Mouse (Mus musculus) Patski (cell line): Measurements from ENCODE around the gene Trak1. TPM values are rescaled to one million over a fixed set of nuclear protein-coding genes. Genes with fewer than 3 reads are reported as not detected.

Experiments used
- ATAC-seq: fragments of 100-300 bp; one replicate; pipeline ENCODE4 v1.8.0; 2021
- CTCF ChIA-PET: fragments of 350-600 bp; sonication (Branson Sonifier 250); formaldehyde crosslinking; loops from one replicate; lab custom pipeline; 2022; ENCODE audit warnings: inconsistent platforms; lab: Charles Lee
- POLR2A ChIA-PET: fragments of 350-600 bp; sonication (Branson Sonifier 250); formaldehyde crosslinking; loops from one replicate; lab custom pipeline; 2022; ENCODE audit warnings: antibody characterized with exemption, inconsistent platforms; lab: Charles Lee
- DNase-seq: peaks from one replicate; pipeline ENCODE4 v3.0.0-alpha.2; 2011; ENCODE audit warnings: low read depth, low spot score
- H3K27me3 ChIP-seq: fragments of 371-371 bp; one replicate; pipeline ENCODE4 v1.5.1; 2021
- CTCF ChIP-seq: fragments of 100-300 bp; IDR thresholded peaks from one replicate; pipeline ENCODE4 v1.5.1; 2021
- in situ Hi-C: fragments of 300-500 bp; cut with MboI; formaldehyde crosslinking; loops from 3 replicates; pipeline ENCODE4 v1.11.1; 2018; ENCODE audit warnings: low pct_unique_long_range_greater_than_20kb, mixed read lengths
- polyA plus RNA-seq: library from polyadenylated mRNA; unstranded; gene quantifications from one replicate; pipeline ENCODE4 v1.2.3, GENCODE M21; 2021

The Trak1 gene
- polyA plus RNA-seq, 1 experiment from 2014 or later = 49.4 TPM

DNA sequence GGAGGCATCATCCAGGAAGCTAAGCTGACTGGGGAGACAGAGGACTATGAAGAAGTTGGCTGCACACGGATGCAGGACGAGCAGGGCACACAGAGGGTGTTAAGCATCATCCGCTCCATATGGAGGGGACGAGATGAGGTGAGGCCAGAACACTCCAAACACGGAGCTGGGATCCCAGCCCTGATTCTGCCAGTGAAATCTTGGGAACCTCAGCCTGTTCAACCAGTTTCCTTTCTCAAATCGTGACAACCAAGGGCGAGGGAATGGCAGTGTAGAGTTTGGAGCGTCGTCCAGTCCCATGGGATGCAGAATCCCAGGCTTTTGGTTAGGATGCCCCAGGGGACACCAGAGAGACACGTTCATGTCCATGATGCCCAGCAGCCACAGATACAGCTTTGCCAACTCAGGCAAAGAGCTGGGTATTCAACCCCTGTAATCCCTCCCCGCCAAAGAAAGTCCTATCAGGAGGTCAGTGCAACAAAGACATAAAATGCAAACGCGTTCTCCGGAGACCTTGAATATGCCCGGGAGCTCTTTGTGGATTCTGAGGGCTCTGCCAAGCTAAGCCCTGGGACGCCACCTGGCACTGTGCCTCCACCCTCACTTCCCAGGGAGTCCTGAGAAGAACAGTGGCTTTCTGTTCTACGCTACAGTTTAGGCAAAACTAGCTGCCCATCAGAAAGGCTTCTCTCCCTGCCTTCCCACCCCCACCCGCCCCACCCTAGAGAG, 69.0 kb downstream of the Trak1 start:
- no peak for ATAC-seq
- H3K27me3 ChIP-seq = no peaks in the 10 kb centered on the region
- DNase-seq = no peak
- in situ Hi-C loops = no loop called here
- no peak for TF ChIP-seq CTCF
- POLR2A ChIA-PET = interaction anchor here (0.6 kb wide), 1 partner anchor 66 kb away, joined by 5 read pairs; no protein-coding TSS in a partner anchor
- CTCF ChIA-PET = interaction anchor here (1.3 kb wide), 1 partner anchor 87 kb away, joined by 3 read pairs; no protein-coding TSS in a partner anchor

GRCm38 (mm10) chr9:121366864-121367245, 69.6 kb downstream of the Trak1 start:
- CTCF ChIA-PET = interaction anchor here (1.3 kb wide), 1 partner anchor 87 kb away, joined by 3 read pairs; no protein-coding TSS in a partner anchor
- no peak for TF ChIP-seq CTCF
- no peak for ATAC-seq
- POLR2A ChIA-PET = no interaction called here
- no peak for DNase-seq
- in situ Hi-C loops = no loop called here
- H3K27me3 ChIP-seq = no peaks in the 10 kb centered on the region

- no peak for DNase-seq
- CTCF ChIA-PET = no interaction called here
- POLR2A ChIA-PET = no interaction called here
- no peak for TF ChIP-seq CTCF
- no peaks in the 10 kb centered on the region for H3K27me3 ChIP-seq
- no peak for ATAC-seq
- in situ Hi-C loops = no loop called here
Observed at GRCm38 (mm10) chr9:121369573-121369972, 72.3 kb downstream of the Trak1 start.

DNA sequence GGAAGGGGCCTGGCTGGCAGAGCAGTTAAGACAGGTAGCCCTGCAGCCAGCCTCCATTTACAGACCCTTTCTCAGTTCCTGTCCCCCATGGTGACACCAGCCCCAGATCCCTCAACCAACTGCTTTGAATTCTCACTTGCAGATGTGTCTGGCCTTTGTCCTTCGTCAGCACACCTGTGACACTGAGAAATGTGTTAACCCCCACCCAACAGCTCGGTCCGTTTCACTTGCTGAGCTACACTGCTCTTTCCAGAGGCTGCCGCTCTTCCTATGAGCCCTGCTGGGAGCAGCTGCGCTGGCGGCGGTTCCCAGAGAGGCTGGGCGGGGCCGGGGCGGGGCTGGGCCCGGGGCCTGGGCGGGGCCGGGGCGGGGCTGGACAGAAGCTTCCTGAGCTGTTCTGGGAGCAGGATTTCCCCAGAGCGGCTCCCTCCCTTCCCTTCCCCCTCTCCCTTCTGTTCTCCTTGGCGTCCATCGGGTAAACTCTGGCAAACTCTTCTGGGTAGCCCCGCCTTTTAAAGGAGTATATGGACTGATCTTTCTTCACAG, 74.1 kb downstream of the Trak1 start:
- TF ChIP-seq CTCF = no peak
- POLR2A ChIA-PET = interaction anchor here (0.7 to 1.2 kb wide), 3 partner anchors 23 to 72 kb away, joined by 3 to 5 read pairs (median 3); no protein-coding TSS in a partner anchor
- peak; percentile 73 for ATAC-seq
- no peak for DNase-seq
- in situ Hi-C loops = loop anchor here (5.0 to 10.0 kb wide), 2 partner anchors 89 to 117 kb away; no protein-coding TSS in a partner anchor
- no peaks in the 10 kb centered on the region for H3K27me3 ChIP-seq
- CTCF ChIA-PET = interaction anchor here (1.1 to 1.6 kb wide), 3 partner anchors 17 to 89 kb away, joined by 4 read pairs; no protein-coding TSS in a partner anchor

GRCm38 (mm10) chr9:121371946-121372646, 74.8 kb downstream of the Trak1 start:
- in situ Hi-C loops = loop anchor here (5.0 to 10.0 kb wide), 2 partner anchors 90 to 117 kb away; no protein-coding TSS in a partner anchor
- ChIA-PET CTCF (interaction anchor here (1.1 to 1.6 kb wide), 3 partner anchors 17 to 90 kb away, joined by 4 read pairs; no protein-coding TSS in a partner anchor), POLR2A (interaction anchor here (0.7 to 1.2 kb wide), 3 partner anchors 24 to 72 kb away, joined by 3 to 5 read pairs (median 3); no protein-coding TSS in a partner anchor)
- ATAC-seq (peak; percentile 61), DNase-seq (no peak)
- no peaks in the 10 kb centered on the region for H3K27me3 ChIP-seq
- no peak for TF ChIP-seq CTCF

DNA sequence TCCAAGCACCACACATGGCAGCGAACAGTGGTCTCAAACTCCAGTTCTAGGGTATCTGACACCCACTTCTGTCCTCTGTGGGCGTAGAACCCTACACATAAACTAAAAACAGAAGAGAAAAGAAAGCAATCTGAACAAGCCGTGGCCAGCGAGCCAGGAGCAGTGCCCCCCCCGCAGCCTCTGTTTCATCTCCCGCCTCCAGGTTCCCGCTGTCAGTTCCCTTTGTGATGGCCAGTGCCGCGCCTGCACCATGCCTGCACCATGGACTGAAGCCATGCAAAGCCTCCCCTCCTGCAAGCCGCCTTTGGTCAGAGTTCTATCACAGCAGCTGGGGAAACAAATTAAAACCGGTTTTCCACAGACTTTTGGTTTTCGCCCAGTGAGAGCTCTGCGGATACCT, 75.8 kb downstream of the Trak1 start:
- ATAC-seq = no peak
- ChIA-PET CTCF (interaction anchor here (0.8 to 1.6 kb wide), 2 partner anchors 18 to 62 kb away, joined by 3 to 4 read pairs; no protein-coding TSS in a partner anchor), POLR2A (no interaction called here)
- TF ChIP-seq CTCF = no peak
- no peak for DNase-seq
- in situ Hi-C loops = loop anchor here (5.0 to 10.0 kb wide), 2 partner anchors 91 to 118 kb away; no protein-coding TSS in a partner anchor
- no peaks in the 10 kb centered on the region for H3K27me3 ChIP-seq

DNA sequence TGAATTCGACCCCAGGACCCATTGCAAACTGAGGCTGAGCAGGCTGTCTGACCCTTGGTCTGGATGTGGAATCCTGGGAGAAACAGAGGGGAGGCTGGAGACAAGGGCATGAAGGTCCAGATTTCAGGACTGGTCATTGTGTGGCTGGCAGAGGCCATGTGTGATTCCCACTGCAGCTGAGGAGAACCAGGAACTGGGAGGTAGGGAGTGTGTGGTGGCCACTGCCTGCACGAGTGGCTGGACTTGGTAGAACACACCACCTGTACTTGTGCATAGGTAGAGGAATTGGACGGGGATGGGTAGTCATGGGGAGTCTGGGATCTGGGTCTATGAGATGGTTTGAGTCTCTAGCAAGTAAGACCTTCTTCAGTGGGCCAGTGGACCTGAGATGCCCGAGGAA, 76.2 kb downstream of the Trak1 start:
- CTCF ChIA-PET = interaction anchor here (0.8 kb wide), 1 partner anchor 61 kb away, joined by 3 read pairs; no protein-coding TSS in a partner anchor
- in situ Hi-C loops = loop anchor here (5.0 to 10.0 kb wide), 2 partner anchors 91 to 119 kb away; no protein-coding TSS in a partner anchor
- POLR2A ChIA-PET = no interaction called here
- DNase-seq (no peak), ATAC-seq (no peak)
- no peaks in the 10 kb centered on the region for H3K27me3 ChIP-seq
- TF ChIP-seq CTCF = no peak

- DNase-seq = no peak
- ChIA-PET POLR2A (interaction anchor here (0.6 kb wide), 1 partner anchor 18 kb away, joined by 3 read pairs; no protein-coding TSS in a partner anchor), CTCF (interaction anchor here (0.8 to 1.3 kb wide), 7 partner anchors 11 to 127 kb away, joined by 3 to 5 read pairs (median 4); no protein-coding TSS in a partner anchor)
- ATAC-seq = no peak
- in situ Hi-C loops = loop anchor here (5.0 to 10.0 kb wide), 2 partner anchors 92 to 119 kb away; no protein-coding TSS in a partner anchor
- H3K27me3 ChIP-seq = no peaks in the 10 kb centered on the region
- peak; percentile 78 for TF ChIP-seq CTCF
Observed at GRCm38 (mm10) chr9:121374076-121374863, 77.0 kb downstream of the Trak1 start.

DNA sequence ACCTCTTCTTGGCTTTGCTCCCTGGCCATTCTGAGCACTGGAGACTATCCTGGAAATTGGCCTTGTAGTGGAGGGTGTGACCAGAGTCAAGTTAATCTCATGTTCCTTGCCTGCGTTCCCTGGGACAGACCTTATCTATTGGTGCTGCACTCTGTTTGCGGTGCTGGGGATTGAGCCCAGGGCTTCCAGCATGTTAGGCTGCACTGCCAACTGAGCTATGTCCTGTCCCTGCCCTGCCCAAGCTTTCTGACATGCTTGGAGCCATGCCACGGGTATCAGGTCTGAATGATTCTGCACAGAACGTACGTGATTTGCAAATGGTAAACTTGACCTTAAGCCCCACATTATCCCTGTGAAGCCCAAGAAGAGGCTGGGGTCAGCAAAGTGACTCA, 77.6 kb downstream of the Trak1 start:
- POLR2A ChIA-PET = no interaction called here
- CTCF ChIA-PET = interaction anchor here (1.0 to 1.3 kb wide), 6 partner anchors 10 to 127 kb away, joined by 3 to 5 read pairs (median 4); no protein-coding TSS in a partner anchor
- ATAC-seq (no peak), DNase-seq (no peak)
- no peaks in the 10 kb centered on the region for H3K27me3 ChIP-seq
- no peak for TF ChIP-seq CTCF
- in situ Hi-C loops = loop anchor here (5.0 to 10.0 kb wide), 2 partner anchors 93 to 120 kb away; no protein-coding TSS in a partner anchor
